Mouse (Mus musculus) midbrain, embryonic 16.5 days (tissue): ENCODE results near the gene Elf1. TPM values are rescaled to one million over a fixed set of nuclear protein-coding genes. Genes with fewer than 3 reads are reported as not detected.
"Not testable (repeated sequence)": the region's sequence is repeated elsewhere in the genome, so short reads cannot be mapped to it uniquely, and the experiment has no call there.

Experiments used
- ATAC-seq: fragments of 200-750 bp; cut with Nextera tagmentation; 2 replicates; pipeline ENCODE4 v1.8.0; 2017; ENCODE audit warnings: moderate TSS enrichment
- H3K27ac ChIP-seq: fragments of 300-500 bp; sonication (generic); 2 replicates; pipeline ENCODE4 v1.5.1; 2014; ENCODE audit warnings: mild to moderate bottlenecking, low read length, mixed read lengths
- H3K27me3 ChIP-seq: fragments of 300-500 bp; sonication (generic); 2 replicates; pipeline ENCODE4 v1.6.1; 2014; ENCODE audit warnings: low read depth, low read length, mixed read lengths; ENCODE audit not compliant: control insufficient read depth, insufficient read depth
- H3K36me3 ChIP-seq: fragments of 300-500 bp; sonication (generic); 2 replicates; pipeline ENCODE4 v1.6.1; 2014; ENCODE audit warnings: mild to moderate bottlenecking, low read length, moderate library complexity, mixed read lengths; ENCODE audit not compliant: control insufficient read depth, insufficient read depth
- H3K4me1 ChIP-seq: fragments of 300-500 bp; sonication (generic); 2 replicates; pipeline ENCODE4 v1.6.1; 2014; ENCODE audit warnings: mild to moderate bottlenecking, low read length, mixed read lengths; ENCODE audit not compliant: control insufficient read depth, insufficient read depth
- H3K4me2 ChIP-seq: fragments of 300-500 bp; sonication (generic); 2 replicates; pipeline ENCODE4 v1.6.1; 2014; ENCODE audit warnings: mild to moderate bottlenecking, low read length, mixed read lengths
- H3K4me3 ChIP-seq: fragments of 300-500 bp; sonication (generic); 2 replicates; pipeline ENCODE4 v1.5.1; 2014; ENCODE audit warnings: low read depth, mild to moderate bottlenecking, low read length, moderate library complexity, mixed read lengths
- H3K9ac ChIP-seq: fragments of 300-500 bp; sonication (generic); 2 replicates; pipeline ENCODE4 v1.6.1; 2014; ENCODE audit warnings: low read depth, low read length, mixed read lengths
- H3K9me3 ChIP-seq: fragments of 300-500 bp; sonication (generic); replicated peaks from 2 replicates; pipeline ENCODE4 v1.6.1; 2014; ENCODE audit warnings: mild to moderate bottlenecking, low read length, mixed read lengths; ENCODE audit not compliant: control insufficient read depth, poor library complexity, severe bottlenecking
- WGBS: fragments of 180-500 bp; shearing (Covaris S2); extraction: QIAGEN DNeasy Blood & Tissue Kit; methylation state at CpG from one replicate; pipeline ENCODE4 v1.1.7; 2014; 5-methylcytosine and 5-hydroxymethylcytosine counted together
- polyA plus RNA-seq: library from polyadenylated mRNA; unstranded; fragments of >200 nt; fragmentation: Nextera tagmentation; extraction: Ambion mirVana; gene quantifications from 2 replicates; pipeline ENCODE4 v1.2.1, GENCODE M21; 2015

Gene Elf1
- polyA plus RNA-seq, 1 experiment from 2014 or later = 2.0 TPM

DNA sequence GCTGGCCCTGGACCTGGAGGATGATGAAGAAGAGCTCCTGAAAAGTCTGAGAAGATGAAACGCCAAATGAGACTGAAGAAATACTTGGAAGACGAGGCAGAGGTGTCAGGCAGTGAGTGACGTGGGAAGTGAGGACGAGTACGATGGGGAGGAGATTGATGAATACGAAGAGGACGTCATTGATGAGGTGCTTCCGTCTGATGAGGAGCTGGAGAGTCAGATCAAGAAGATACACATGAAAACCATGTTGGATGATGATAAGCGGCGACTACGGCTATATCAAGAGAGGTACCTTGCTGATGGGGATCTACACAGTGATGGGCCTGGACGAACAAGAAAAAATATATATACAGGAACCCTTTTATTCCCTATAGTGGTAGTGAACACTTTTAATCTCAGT, 45.1 kb downstream of the Elf1 start:
- H3K27ac ChIP-seq, H3K27me3 ChIP-seq: not testable (repeated sequence)
- 92% methylated on average over 12 of the region's 12 CpGs for WGBS

DNA sequence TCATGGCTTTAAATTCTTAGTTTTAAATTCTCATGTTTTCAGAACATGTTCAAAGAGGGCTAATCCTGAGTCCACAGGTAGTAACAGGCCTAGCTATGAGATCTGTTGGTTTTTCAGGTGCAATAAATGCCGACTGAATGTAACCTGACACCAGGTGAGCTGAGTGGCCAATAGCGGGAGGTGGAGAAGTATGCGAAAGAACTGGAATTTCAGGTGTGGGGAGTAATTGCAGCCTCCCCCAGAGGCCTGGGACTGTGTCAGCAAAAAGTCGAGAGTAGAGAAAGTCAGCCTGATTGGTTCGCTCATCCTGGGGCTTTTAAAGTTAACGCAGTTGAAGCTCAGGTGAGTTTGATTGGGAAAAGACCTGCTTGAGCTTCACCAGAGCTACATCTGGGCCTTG, 46.7 kb downstream of the Elf1 start:
- Histone ChIP-seq H3K4me1 (no peaks in the 10 kb centered on the region), H3K27me3 (no peaks in the 10 kb centered on the region), H3K4me2 (no peak overlapping the region), H3K4me3 (no peak overlapping the region), H3K27ac (no peak overlapping the region), H3K36me3 (no peaks in the 10 kb centered on the region), H3K9me3 (no peaks in the 10 kb centered on the region), H3K9ac (no peak overlapping the region)
- 73% methylated on average over 6 of the region's 6 CpGs for WGBS
- ATAC-seq = no peak

More for the DNA sequence above, 45.1 kb downstream of the Elf1 start:
- H3K36me3 ChIP-seq, H3K4me2 ChIP-seq, ATAC-seq, H3K9ac ChIP-seq, H3K4me1 ChIP-seq, H3K4me3 ChIP-seq, H3K9me3 ChIP-seq: not testable (repeated sequence)

DNA sequence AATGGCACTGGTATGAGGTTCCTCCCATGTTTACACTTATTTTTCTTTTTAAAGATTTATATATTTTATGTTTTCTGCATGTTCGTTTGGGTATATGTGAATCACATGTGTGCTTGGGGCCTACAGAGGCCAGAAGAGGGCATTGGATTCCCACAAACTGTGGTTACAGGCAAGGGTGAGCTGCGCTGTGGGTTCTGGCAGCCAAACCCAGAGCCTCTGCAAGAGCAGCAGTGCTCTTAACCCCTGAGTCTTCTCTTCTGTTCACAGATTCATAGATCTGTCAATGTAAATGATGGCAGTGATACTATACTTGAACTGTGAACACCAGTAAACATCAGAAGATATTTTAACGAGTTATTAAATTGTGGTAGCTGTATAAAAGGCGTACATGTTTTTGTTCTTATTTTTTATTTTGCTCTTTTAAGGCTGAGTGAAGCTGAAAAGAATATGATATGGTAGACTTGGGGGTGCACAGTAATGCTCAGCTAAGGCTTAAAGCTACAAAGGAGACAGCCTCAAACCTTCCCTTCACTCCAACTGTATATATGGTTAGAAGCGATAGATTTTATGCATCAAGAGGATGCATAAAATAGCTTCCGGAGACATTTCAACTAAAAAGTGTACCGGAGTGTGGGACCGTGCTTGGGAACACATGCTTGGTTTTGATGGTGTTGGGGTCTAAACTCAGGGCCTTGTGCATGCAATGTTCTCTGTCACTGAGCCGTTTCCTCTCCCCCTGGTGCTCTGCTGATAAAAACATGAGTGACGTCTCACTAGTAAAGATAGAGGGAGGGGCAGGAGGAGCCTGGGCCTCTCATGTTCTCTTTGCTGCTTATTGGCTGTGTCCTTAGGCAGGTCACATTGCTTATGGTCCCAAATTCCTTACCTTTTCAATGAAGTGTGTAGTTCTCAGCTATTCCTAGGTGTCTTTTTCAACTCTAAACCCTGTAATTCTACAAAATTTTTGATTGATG, 48.9 kb downstream of the Elf1 start:
- 83% methylated on average over 10 of the region's 10 CpGs for WGBS
- H3K4me3 ChIP-seq = no peak overlapping the region
- no peaks in the 10 kb centered on the region for H3K9me3 ChIP-seq

DNA sequence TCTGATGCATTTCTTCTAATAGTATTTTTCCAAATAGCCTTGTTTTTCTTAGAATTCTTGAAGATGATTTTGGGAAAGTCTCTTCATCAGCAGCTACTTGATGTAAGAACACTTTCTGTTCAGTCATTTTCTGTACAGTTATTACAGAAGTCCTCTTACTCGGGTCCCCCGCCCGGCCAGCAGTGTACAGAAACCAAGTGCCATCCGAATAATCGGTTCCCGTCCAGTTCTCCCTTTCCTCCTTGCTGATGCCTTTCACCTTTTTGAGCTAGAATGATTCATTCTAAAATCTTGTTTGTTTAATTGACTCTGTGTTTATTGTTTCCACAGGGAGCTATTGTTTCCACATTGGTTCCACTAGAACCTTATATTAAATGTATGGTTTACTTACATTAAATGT, 49.8 kb downstream of the Elf1 start:
- no peaks in the 10 kb centered on the region for H3K9me3 ChIP-seq
- no peak overlapping the region for H3K4me2 ChIP-seq
- H3K36me3 ChIP-seq = no peaks in the 10 kb centered on the region
- 90% methylated on average over 6 of the region's 6 CpGs for WGBS
- no peak overlapping the region for H3K4me3 ChIP-seq
- no peaks in the 10 kb centered on the region for H3K27me3 ChIP-seq
- H3K9ac ChIP-seq = no peak overlapping the region
- no peak overlapping the region for H3K27ac ChIP-seq
- no peak for ATAC-seq
- no peaks in the 10 kb centered on the region for H3K4me1 ChIP-seq

More for the DNA sequence above, 48.9 kb downstream of the Elf1 start:
- Histone ChIP-seq H3K27ac (no peak overlapping the region), H3K36me3 (no peaks in the 10 kb centered on the region), H3K4me1 (no peaks in the 10 kb centered on the region), H3K4me2 (no peak overlapping the region), H3K27me3 (no peaks in the 10 kb centered on the region), H3K9ac (no peak overlapping the region)
- no peak for ATAC-seq

DNA sequence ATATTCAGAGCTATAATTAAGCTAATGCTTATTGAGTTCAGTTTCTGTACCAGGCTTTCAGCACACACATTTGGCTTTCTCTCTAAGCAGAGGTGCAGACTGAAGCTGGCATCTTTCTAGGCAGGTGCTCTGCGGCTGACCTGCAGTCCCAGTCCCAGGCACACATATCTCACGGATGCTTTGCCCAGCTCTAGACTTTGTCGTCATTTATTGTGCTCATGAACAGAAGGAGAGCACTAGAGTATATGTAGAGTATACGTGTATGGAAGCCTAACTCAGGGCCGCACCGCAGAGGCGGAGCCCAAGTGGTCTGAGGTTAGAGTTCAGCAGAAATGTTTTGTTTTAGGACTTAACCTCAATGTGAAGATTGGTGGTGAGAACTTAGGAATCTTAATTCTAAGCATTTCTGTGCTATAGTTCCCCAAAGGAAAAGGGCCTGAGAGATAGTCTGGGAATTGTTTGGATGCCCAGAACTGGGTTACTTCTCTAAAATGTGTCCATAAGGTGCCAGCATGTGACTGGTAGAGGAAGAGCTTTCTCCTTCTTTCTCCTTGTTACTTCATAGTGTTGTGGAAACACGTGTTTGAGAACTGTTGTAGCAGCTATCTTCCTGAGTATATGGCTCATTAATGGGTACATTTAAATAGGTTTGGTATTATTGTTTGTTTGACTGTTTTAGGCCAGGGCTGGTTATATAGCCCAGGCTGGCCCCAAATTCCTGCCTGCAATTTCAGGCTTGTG, 51.2 kb downstream of the Elf1 start:
- WGBS = 88% methylated on average over 8 of the region's 8 CpGs
- Histone ChIP-seq H3K27ac (no peak overlapping the region), H3K4me1 (no peaks in the 10 kb centered on the region), H3K9ac (no peak overlapping the region), H3K27me3 (no peaks in the 10 kb centered on the region), H3K9me3 (no peaks in the 10 kb centered on the region), H3K36me3 (no peaks in the 10 kb centered on the region), H3K4me3 (no peak overlapping the region), H3K4me2 (no peak overlapping the region)
- no peak for ATAC-seq

DNA sequence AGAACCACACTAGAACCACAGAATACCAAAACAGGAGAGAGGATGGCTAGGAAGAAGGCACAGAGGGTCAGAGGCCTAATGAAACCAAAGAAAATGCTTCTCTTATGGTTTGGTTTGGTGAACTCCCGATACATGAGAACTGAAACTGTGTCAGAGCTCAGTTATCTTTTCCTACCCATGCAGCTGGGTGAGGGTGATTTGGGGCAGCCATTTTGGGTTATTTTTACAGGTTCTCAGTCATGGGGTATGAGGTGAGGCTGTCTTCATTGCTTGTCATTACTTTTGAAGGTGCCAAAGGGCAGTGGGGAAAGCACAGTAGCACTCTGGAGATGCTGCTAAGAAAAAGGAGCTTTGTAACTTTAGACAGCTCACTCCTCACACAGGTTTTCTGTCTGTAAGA, 52.4 kb downstream of the Elf1 start:
- Histone ChIP-seq H3K36me3 (no peaks in the 10 kb centered on the region), H3K4me3 (no peak overlapping the region), H3K9ac (no peak overlapping the region), H3K27me3 (no peaks in the 10 kb centered on the region), H3K27ac (no peak overlapping the region), H3K4me1 (no peaks in the 10 kb centered on the region), H3K4me2 (no peak overlapping the region), H3K9me3 (no peaks in the 10 kb centered on the region)
- ATAC-seq = no peak
- WGBS = 93% methylated on average over 1 of the region's 1 CpGs

DNA sequence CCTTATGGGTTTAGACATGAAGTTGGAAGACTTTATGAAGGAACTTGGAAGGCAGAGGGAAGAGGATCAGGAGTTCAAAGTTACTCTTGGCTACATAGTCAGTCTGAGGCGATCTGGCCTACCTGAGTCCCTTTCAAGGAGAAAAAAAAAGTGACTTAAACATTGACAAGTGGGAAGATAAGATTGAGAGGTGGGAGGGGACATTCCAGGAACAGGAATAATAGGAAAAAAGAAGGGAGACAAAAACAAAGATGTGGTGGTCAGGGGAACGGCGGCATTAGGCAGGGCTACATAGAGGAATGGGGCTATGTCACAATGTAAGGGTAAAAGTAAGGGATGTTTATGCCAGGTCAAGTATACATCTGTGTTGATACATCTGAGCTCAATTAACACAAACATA, 53.2 kb downstream of the Elf1 start:
- no peak for ATAC-seq
- Histone ChIP-seq H3K9me3 (no peaks in the 10 kb centered on the region), H3K9ac (no peak overlapping the region), H3K4me3 (no peak overlapping the region), H3K27ac (no peak overlapping the region), H3K4me1 (no peaks in the 10 kb centered on the region), H3K27me3 (no peaks in the 10 kb centered on the region), H3K36me3 (no peaks in the 10 kb centered on the region), H3K4me2 (no peak overlapping the region)
- WGBS = 83% methylated on average over 3 of the region's 3 CpGs

DNA sequence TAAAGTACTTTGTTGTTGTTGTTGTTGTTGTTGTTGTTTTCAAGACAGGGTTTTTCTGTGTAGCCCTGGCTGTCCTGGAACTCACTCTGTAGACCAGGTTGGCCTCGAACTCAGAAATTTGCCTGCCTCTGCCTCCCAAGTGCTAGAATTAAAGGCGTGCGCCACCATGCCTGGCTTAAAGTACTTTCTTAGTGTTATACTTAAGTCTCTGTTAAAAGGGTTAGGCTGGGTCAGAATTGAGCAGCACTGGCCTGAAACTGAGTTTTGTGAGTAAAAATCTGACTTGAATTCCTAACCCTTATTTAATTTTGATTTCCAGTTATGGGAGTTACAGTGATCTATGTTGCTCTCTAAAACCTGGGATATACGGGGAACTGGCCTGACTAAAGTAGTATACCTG, 53.7 kb downstream of the Elf1 start:
- not testable (repeated sequence) for H3K27ac ChIP-seq, H3K27me3 ChIP-seq, H3K9me3 ChIP-seq, H3K4me2 ChIP-seq, ATAC-seq, H3K4me3 ChIP-seq, H3K36me3 ChIP-seq, H3K9ac ChIP-seq, H3K4me1 ChIP-seq
- WGBS = 96% methylated on average over 4 of the region's 4 CpGs

DNA sequence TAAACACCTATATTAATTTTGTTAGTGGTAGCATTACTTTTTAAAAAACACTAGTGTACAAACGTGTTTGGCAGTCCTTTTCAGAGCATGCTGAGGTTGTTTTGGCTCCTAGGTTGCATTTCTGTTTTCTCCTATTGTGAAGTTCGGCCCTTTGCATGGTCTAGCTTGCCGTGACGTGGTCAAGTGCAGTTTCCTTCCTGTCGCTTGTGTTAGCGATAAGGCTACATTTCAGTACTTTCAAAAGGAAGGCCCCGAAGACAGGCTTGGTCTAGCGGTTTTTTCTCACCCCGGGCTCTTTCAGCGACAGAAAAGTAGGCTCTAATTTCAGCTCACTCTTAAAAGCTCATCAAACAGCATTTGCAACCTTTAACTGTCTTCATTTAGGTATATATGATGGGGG, 54.3 kb downstream of the Elf1 start:
- no peak for ATAC-seq
- Histone ChIP-seq H3K36me3 (no peaks in the 10 kb centered on the region), H3K27me3 (no peaks in the 10 kb centered on the region), H3K9me3 (no peaks in the 10 kb centered on the region), H3K4me3 (no peak overlapping the region), H3K27ac (no peak overlapping the region), H3K4me2 (no peak overlapping the region), H3K9ac (no peak overlapping the region), H3K4me1 (no peaks in the 10 kb centered on the region)
- WGBS = 88% methylated on average over 10 of the region's 10 CpGs
